Mouse (Mus musculus): Measurements from ENCODE around the gene Gm17324. TPM values are rescaled to one million over a fixed set of nuclear protein-coding genes. Genes with fewer than 3 reads are reported as not detected.

The Gm17324 gene
- polyA plus RNA-seq, 1 experiment from 2014 or later, result 1.1 TPM

- Histone ChIP-seq H3K4me1 (no peaks in the 10 kb centered on the region), H3K4me2 (no peak overlapping the region), H3K9me3 (replicated peaks) (no peaks in the 10 kb centered on the region), H3K9ac (no peak overlapping the region), H3K27ac (no peak overlapping the region), H3K36me3 (no peaks in the 10 kb centered on the region), H3K27me3 (replicated peaks) (peaks cover 30% of the 10 kb centered on the region), H3K4me3 (no peak overlapping the region)
- ATAC-seq, result no peak
- 75% methylated on average over 7 of the region's 7 CpGs for WGBS (ENCODE audit: insufficient replicate concordance)
Observed at GRCm38 (mm10) chr9:78401596-78401995, 47.0 kb downstream of the Gm17324 start.

- Histone ChIP-seq H3K27me3 (replicated peaks) (peaks cover 40% of the 10 kb centered on the region), H3K4me3 (no peak overlapping the region), H3K4me2 (no peak overlapping the region), H3K9ac (no peak overlapping the region), H3K9me3 (replicated peaks) (no peaks in the 10 kb centered on the region), H3K4me1 (peaks cover 8% of the 10 kb centered on the region), H3K27ac (no peak overlapping the region), H3K36me3 (no peaks in the 10 kb centered on the region)
- no peak for ATAC-seq
- WGBS (ENCODE audit: insufficient replicate concordance), result 67% methylated on average over 5 of the region's 5 CpGs
Observed at GRCm38 (mm10) chr9:78400570-78400969, 48.0 kb downstream of the Gm17324 start.

Small RNA genes lying within 50 kb of the gene (microRNA-seq; reads per million reads assigned to microRNA genes)
- not detected for gene Gm26377

Other genes starting within 250 kb of the Gm17324 start
- gene Gsta1, start 218.1 kb downstream of the Gm17324 start, polyA plus RNA-seq (2016; fragmentation: Nextera tagmentation; extraction: Ambion mirVana), result not detected in 2 replicates
- not detected in 2 replicates for gene Gm3776, start 191.7 kb downstream of the Gm17324 start, polyA plus RNA-seq (2016; fragmentation: Nextera tagmentation; extraction: Ambion mirVana)
- not detected in 2 replicates for gene Gm10639, start 158.9 kb downstream of the Gm17324 start, polyA plus RNA-seq (2016; fragmentation: Nextera tagmentation; extraction: Ambion mirVana)
- not detected in 2 replicates for gene Omt2a, start 134.0 kb downstream of the Gm17324 start, polyA plus RNA-seq (2016; fragmentation: Nextera tagmentation; extraction: Ambion mirVana)
- not detected in 2 replicates for gene Omt2b, start 121.2 kb downstream of the Gm17324 start, polyA plus RNA-seq (2016; fragmentation: Nextera tagmentation; extraction: Ambion mirVana)
- 0.18 TPM in 1 of 2 replicates, not detected in the other for gene Gsta2, start 93.0 kb downstream of the Gm17324 start, polyA plus RNA-seq (2016; fragmentation: Nextera tagmentation; extraction: Ambion mirVana)
- gene Dppa5a, start 80.6 kb downstream of the Gm17324 start, polyA plus RNA-seq (2016; fragmentation: Nextera tagmentation; extraction: Ambion mirVana), result not detected in 2 replicates
- 0.13 TPM in 1 of 2 replicates, not detected in the other for gene Ooep, start 70.1 kb downstream of the Gm17324 start, polyA plus RNA-seq (2016; fragmentation: Nextera tagmentation; extraction: Ambion mirVana)
- gene Ddx43, start 53.0 kb downstream of the Gm17324 start, polyA plus RNA-seq (2016; fragmentation: Nextera tagmentation; extraction: Ambion mirVana), result not detected in 2 replicates
- 1.4 and 1.5 TPM in 2 replicates for gene Cgas, start 5.5 kb downstream of the Gm17324 start, polyA plus RNA-seq (2016; fragmentation: Nextera tagmentation; extraction: Ambion mirVana)
- 29.3 and 33.3 TPM in 2 replicates for gene Mto1, start 578 bp downstream of the Gm17324 start, polyA plus RNA-seq (2016; fragmentation: Nextera tagmentation; extraction: Ambion mirVana)
- 2,705 and 2,706 TPM in 2 replicates for gene Eef1a1, start 40.4 kb upstream of the Gm17324 start, polyA plus RNA-seq (2016; fragmentation: Nextera tagmentation; extraction: Ambion mirVana)
- 5.6 and 6.0 TPM in 2 replicates for gene Slc17a5, start 139.3 kb upstream of the Gm17324 start, polyA plus RNA-seq (2016; fragmentation: Nextera tagmentation; extraction: Ambion mirVana)
- gene Cd109, start 166.8 kb upstream of the Gm17324 start, polyA plus RNA-seq (2016; fragmentation: Nextera tagmentation; extraction: Ambion mirVana), result 0.38 and 0.50 TPM in 2 replicates